Mouse (Mus musculus) gastrocnemius, postnatal 14 days (tissue): ENCODE measurements around the gene Pax3. TPM values are rescaled to one million over a fixed set of nuclear protein-coding genes. Genes with fewer than 3 reads are reported as not detected.

ENCODE experiments used
- DNase-seq: peaks from one replicate; pipeline ENCODE4 v3.0.0; 2021; ENCODE audit warnings: mixed read lengths
- intact Hi-C: fragments of 180-260 bp; cut with DNase I; formaldehyde crosslinking; loops from one replicate; pipeline ENCODE4 v1.15.1; 2025; ENCODE audit warnings: low total_unique reads
- long read RNA-seq, 2 experiments: library from polyadenylated mRNA; stranded (forward); transcript quantifications; one replicate each; pipeline ENCODE4 v2.0.0; 2021
- total RNA-seq, 2 experiments: library from RNA; stranded (reverse); gene quantifications; 2 replicates each; pipeline ENCODE4 v1.2.3; 2021

Gene Pax3
- total RNA-seq, result not detected
- long read RNA-seq, experiment 1, result 0 reads
- long read RNA-seq, experiment 2, result 0 reads

DNA sequence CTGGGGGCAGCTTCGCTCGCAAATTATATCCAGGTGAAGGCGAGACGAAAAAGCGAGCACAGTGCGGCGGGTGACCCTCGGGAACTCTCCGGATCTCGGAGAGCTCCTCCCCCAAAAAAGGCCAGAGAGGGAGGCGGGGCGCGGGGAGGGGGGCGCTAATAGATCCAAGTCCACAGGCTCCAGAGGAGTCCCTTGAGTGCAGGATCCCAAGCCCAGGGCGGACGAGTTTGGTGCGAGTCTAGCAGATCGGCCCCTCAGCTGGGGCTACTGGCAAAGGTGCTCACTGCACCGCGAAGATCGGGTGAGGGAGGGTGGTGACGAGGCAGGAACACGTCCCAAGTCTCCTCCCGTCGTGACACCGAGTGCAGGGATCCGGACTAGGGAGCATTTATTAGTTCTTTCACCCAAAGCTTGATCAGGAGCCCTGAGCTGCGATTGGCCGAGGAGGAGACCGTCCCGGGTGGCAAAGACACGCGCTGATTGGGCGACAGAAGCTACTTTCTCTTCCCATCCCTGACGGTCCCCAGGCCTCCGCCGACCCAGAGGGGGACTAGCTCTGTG lies at the start of gene Pax3:
Gene Pax3, minus strand, starts transcription at position 384 of the 561 bp plus-strand sequence.
- DNase-seq, result no peak
- intact Hi-C loops, result no loop called here

DNA sequence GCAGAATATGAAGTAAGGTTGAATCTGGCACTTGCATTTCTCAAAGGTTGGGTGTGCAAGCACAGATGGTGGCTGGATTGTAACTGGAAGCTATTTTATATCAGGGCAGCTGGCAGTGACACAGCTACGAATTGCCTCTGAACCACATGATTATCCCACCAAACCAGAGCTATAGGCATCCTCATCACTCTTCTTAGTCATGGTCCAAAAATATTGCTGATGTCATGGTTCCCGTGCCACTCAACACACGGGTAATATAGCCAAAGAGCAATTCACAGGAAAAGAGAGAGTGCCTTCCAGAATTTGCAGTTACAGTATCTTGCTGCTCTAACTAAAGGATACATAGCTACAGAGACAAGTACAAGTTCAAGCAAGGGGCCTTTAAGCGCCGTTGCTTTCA lies 37.4 kb upstream of the Pax3 start:
- intact Hi-C loops, result no loop called here
- no peak for DNase-seq

DNA sequence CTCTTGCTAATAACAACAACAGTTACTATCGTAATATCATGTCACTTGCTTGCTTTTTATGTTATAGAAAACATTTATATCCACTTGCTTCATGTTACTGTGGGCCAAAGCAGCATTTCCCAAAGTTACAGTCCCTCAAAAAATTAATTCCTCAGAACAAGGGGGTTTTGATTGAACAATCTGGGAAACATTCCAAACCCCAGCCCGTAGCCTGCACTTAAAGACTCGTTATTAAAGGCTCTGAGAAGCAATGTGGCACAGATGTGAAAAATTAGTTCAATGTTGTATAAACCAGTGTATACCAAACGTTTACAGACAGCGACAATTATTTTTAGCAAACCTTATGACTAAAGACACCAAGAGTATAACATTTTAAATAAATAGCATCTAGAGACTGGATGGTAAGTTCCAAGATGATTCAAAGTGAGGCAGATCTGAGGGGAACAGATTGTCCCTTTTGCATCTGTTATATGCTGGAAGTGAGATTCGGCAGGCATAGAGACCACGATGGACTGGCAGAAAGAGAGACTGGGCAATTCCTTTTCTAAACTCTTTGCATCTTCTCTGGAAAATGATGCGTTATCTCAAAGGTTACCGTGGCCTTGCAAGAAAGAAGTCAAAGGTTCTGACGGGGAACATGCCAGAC lies 35.1 kb upstream of the Pax3 start:
- intact Hi-C loops, result no loop called here
- DNase-seq, result no peak

DNA sequence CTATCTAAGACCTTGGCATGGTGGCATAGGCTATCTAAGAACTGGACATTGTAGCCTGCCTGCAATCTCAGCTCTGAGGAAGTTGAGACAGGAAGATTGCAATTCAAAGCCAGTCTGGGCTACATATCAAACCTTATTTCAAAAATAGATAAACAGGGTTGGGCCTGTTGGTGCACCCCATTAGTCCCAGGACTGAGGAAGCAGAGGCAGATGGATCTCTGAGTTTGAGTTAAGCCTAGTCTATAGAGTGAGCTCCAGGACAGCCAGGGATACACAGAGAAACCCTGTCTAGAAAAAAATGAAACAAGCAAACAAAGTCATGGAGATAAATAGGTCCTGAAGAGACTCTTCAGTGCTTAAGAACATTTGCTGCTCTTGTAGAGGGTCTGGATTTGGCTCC lies 32.9 kb upstream of the Pax3 start:
- no peak for DNase-seq
- intact Hi-C loops, result no loop called here

DNA sequence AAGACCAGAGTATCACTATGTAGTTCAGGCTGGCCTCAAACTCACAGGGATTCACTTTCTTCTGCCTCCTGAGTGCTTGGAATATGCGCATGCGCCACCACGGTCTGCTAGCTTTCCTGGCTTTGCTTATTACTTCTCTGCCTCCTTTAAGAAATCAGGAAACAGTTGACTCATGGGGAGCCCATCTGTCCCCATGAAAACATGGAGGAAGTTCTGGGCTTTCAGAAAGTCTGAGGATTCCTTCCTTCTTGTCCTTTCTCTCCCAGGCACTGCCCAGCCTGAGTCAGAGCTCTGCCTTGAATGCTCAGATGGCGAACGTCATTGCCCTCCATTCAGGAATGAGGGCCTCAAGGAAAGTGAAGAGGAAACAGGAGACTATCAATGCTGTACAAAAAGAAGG lies 31.8 kb upstream of the Pax3 start:
- intact Hi-C loops, result no loop called here
- no peak for DNase-seq

DNA sequence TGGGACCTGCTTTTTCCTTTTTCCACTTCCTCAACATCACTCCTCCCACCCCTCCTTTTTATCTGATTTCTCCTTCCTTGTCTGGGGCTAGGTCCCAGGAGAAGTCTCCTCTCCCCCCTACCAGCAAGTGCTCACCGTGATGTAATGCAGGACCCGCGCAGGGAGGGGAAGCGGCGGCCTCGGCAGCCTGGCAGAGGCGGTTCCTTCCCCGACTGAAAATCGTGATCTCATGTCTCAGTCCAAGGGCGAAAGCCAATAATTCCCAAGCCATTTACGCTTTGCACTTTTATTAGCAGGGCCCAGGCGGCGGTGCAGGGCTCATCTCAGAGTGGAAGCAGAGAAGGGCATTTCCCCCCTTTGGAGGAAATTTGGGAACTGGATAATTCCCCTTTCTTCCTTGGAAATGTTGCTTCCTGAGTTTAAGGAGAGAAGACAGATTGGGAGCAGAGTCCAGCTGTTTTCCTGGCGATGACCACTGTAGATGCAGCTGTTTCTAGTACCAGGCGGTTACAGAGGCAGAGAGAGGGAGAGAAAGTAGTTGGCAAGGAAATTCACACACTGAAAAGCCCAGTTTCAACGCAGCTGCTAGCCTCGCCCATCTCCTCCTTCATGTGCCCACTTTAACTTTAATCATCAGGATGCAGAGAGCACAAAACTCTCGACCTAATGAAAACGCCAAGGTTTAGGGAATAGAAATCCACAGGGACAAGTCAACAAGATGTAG lies 21.3 kb upstream of the Pax3 start:
- intact Hi-C loops, result loop anchor here (10.0 kb wide), 1 partner anchor 207 kb away; no protein-coding TSS in a partner anchor
- DNase-seq, result no peak

DNA sequence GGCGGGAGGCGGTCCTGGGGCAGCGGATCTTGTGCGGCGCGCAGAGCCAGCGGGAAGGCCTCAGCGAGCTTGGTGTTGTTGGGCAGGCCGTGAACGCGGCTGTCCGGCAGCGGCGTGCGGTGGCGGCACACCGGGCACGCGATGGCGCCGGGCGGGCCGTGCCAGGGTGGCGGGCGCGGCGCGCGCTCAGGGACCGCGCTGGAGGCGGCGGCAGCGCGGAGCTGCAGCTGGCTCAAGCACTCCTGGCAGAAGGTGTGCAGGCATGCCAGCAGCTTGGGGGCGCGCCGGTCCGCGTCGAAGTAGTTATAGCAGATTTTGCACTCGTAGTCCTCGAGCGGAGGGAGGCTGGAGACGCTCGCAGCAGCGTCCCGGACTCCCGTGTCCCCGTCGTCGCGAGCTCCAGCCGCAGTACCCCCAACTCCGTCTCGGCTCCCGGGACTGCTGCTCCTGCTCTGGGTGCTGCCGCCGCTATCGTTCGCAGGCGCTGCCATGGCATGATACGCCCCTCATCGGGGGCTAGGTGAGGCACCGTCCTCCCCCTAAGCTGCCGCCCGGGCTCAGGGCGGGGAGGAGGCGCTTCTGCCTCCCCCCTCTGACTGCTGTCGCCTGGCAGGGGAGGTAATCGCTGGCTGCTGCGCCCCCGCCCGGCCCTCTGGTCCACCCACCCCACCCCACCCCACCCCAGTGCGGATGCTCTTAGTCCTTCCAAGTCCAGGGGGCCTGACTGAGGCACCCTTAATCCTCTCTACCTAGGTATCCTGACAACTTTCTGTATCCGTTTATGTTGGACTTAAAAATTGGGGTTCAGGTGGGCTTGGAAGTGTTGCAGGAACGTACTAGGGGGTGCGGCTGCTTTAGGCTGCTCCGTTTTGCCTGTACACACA lies 20.5 kb upstream of the Pax3 start:
- intact Hi-C loops, result loop anchor here (10.0 kb wide), 1 partner anchor 207 kb away; no protein-coding TSS in a partner anchor
- no peak for DNase-seq

DNA sequence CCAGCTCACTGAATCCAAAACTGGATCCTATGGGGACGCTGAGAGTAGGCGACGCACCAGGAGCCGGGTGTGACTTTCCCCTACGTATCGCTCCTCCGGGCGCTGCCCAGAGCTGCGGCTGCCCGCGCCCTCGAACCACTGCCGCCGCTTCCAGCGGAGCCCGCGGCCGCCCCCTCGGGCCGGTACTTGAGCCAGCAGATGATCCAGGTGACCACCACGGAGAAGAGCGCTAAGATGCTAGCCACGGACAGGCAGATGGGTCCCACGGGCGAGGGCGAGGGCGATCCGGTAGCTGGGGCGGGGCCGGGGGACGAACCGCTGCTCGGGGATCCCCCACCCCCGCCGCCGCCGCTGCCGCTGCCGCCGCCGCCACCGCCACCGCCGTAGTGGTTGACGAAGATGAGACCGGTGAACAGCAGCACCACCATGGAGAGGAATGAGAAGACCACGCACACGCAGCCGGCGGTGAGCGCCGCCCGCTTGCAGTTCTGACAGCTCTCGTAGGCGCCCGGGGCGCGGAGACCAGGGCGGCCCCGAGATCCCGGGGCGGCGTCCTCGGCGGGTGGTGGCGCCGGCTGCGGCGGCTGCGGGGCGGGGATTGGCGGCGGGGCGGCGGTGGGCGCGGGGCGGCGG lies 19.7 kb upstream of the Pax3 start:
- intact Hi-C loops, result loop anchor here (10.0 kb wide), 1 partner anchor 208 kb away; no protein-coding TSS in a partner anchor
- DNase-seq, result no peak

DNA sequence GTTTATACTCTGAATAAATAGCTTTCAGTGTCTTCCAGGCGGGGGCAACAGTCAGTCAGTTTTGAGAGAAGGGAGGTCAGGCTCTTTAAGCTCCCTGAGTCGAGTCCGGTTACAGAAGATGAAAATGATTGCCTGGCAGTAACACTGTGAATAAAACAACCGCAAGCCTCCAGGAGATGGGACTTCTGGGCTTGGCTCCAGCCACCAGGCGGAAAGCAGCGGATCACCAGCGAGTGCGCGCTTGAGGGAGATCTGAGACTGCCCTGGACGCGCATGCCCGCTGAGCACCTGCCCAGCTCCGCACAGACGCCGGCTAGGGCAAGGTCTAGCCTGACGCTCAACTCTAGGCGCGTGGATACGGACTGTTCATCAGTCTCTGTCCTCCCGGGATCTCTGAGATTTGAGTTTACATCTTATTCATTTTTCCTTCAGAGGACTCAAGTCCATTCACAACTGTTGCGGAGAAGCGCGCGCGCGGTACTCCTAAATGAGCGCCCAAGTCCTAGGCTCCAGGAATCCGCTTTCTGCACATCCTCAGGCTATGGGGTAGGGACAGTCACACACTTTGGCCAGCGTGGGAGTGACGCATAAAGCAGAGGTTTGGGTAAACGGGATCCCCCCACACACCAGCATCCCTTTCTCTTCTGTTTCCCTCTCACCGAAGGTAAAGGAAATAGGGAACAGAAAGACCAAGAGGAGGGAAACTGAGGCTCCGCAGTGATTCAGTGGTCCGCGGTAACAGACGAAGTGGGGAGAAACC lies 19.0 kb upstream of the Pax3 start:
- DNase-seq, result peak; percentile 20
- intact Hi-C loops, result loop anchor here (10.0 kb wide), 1 partner anchor 209 kb away; no protein-coding TSS in a partner anchor

DNA sequence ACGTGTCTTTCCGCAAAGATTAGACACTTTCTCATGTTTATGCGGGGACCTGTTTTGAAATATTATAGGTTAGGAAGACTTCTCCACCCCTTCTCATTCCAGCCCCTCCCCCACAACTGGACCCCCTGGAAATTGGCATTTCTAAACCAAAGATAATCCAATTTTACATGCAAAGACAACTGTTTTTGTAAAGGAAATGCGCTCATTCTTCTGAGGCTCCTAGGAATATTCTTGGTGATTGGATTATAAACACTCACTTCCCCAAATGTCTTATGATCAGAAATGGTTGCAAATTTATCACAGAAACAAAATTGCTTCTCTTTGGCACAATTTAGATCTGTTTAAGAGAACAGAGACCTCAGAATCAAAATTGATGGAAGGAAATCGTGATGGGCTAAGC lies 14.1 kb upstream of the Pax3 start:
- intact Hi-C loops, result loop anchor here (10.0 kb wide), 1 partner anchor 214 kb away; no protein-coding TSS in a partner anchor
- DNase-seq, result no peak

DNA sequence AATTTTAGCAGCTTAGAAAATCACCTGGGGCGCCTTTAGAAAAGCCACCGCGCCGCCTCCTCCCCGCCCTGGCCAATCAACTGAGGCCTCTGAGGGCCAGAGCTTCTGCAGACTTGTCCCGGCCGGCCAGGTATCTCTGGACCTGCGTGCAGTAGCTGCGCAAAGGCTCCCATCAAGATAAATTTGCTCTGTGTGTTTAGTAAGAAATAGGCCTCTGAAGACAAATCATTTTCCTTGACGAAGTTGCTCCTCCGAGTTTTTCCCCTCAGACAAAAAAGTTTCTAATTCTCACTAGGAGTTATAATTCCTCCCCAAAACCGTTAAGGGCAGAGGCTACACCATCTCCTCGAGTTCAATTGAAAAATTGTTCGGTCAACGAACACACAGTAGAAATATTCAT lies 13.6 kb upstream of the Pax3 start:
- intact Hi-C loops, result loop anchor here (10.0 kb wide), 1 partner anchor 214 kb away; no protein-coding TSS in a partner anchor

DNA sequence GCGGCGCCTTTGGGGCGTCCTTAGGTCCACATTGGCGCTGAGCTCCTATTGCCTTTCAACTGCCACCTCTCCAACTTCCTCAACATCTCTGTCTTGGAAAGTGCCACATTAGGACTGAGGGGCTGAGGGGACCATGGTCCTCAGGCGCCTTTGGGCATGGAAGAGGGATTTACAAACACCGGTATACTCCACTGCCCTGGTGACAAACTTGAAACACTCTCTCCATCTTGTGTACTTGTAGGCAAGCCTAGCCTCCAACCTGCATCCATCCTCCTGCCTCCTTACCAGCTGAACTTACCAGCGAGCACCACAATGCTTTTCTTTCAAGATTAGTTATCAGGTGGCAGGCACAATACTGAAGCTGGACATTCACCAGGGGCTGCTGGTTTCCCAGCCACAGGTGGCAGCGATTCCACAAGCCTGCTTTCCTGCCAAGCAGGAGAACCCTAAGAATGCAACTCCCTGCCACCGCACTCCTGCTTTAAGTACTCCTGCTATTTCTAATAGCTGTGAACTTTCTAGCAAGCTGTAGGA lies 11.4 kb upstream of the Pax3 start:
- intact Hi-C loops, result no loop called here
- no peak for DNase-seq

More for the DNA sequence above, 13.6 kb upstream of the Pax3 start:
- DNase-seq, result no peak

DNA sequence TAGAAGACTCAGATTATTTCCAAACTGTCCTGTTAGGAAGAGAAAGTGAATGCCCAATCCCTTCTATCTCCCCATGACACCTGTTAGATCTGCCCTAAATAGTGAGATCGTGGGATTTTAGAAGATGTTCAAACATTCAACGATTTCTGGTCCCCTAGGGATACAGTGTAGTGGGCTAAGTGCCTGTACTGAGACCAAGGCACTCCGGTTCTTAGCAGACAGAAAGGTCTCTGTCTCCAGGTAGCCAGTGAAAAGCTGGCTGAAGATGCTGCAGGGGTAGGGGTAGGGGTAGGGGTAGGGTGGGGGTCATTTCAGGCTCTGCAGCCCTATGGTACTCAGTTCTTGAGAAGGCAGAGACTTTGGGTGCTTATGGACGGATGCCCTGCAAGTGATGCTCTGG lies 7.4 kb upstream of the Pax3 start:
- intact Hi-C loops, result no loop called here
- DNase-seq, result no peak

DNA sequence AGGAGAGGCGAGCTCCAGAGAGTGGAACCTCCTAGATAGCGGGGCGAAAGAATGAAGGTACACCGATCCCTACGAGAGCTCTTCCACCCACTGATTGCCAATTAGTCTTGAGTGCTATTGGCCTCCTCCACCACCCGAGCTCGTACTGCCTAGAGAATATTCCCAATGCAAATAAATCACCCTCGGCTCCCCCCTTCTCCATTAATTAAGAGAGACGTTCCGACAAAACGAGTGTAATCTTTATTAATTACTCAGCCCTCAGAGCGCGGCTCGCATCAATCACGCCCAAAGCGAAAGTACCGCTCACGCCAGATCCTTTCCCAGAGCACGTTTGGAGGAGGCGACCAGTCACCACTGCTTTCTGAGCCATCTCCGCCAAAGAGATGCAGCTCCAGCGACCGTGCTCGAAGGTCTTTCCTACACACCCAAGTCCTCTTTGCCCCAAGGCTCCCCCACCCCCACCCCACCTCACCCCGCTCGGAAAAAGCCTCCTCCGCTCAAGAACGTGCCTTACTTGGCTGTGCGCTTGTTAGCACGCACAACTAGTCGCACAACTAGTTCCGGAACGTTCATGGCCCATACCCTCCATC lies 6.8 kb upstream of the Pax3 start:
- intact Hi-C loops, result no loop called here

DNA sequence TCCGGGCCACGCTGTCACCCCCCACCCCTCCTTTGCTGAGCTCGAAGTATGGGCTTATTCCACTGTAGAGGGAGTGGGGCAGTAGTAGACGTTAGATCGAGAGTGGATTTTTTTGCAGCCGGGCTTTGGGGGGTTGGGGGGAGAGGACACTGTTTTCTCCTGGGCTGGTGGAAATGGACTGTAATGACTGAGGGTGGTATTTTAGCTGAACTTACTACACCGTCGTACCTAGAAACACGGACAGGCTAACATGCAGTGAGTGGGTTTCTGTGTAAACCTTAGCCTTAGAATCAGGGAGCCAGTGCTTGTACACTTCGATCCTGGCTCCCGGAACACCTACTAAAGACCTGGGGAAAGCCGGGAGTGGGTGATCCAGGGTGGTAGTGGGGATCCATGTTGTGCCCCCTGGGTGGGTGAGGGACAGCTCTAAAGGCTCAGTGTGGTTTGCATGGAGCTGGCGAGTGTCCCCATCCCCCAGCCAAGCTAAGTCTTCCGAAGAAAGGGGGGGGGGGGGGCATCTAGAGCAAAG lies 6.2 kb upstream of the Pax3 start:
- intact Hi-C loops, result no loop called here
- no peak for DNase-seq

More for the DNA sequence above, 6.8 kb upstream of the Pax3 start:
- no peak for DNase-seq

DNA sequence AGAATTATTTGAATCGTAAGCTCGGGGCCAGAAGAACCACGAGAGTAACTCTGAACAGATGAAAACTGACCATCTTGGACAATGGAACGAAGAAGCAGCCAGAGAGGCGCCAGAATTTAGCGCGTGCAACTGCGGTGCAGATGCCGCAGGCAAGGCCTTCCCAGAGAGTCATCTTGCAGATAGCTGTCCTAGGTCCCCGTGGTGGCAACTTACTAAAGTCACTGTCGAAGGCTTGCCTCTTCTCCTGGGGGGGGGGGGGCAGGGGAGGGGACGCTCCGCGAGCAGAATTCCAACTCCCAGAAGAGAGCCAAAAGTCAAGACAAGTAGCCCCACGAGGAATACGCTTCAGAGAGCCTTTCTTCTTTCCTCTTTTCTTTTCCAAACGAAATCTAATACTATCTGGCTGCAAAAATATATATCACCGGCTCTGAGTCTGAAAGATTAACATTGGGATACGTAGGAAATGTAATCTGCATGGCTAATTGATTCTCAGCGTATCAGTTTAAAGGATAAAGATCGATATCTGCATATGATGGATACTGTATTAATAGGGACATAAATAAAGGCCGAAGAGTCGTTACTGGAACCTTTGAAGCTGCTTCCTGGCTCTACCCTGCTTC lies 5.6 kb upstream of the Pax3 start:
- intact Hi-C loops, result no loop called here
- DNase-seq, result no peak
